Mouse (Mus musculus) bone marrow macrophage, adult 2 months (primary cell): ENCODE data around the gene Ptpn11.

ENCODE experiments used
- CTCF ChIP-seq: IDR thresholded peaks from 2 replicates; pipeline ENCODE4 v1.5.1; 2012; ENCODE audit warnings: low read depth, mild to moderate bottlenecking, low read length, moderate library complexity
- POLR2A ChIP-seq: IDR thresholded peaks from 2 replicates; pipeline ENCODE4 v1.6.1; 2012; ENCODE audit warnings: mild to moderate bottlenecking, low read depth, low read length, borderline replicate concordance

- TF ChIP-seq CTCF (no peak), POLR2A (no peak)
Observed at GRCm38 (mm10) chr5:121194173-121194572, 3.0 kb upstream of the Ptpn11 start.
